Mouse (Mus musculus): Measurements from ENCODE around the gene Atp13a5. TPM values are rescaled to one million over a fixed set of nuclear protein-coding genes. Genes with fewer than 3 reads are reported as not detected.

Gene Atp13a5
- total and polyA plus RNA-seq, 2 experiments from 2014 or later: 7.4 to 8.2 TPM

DNA sequence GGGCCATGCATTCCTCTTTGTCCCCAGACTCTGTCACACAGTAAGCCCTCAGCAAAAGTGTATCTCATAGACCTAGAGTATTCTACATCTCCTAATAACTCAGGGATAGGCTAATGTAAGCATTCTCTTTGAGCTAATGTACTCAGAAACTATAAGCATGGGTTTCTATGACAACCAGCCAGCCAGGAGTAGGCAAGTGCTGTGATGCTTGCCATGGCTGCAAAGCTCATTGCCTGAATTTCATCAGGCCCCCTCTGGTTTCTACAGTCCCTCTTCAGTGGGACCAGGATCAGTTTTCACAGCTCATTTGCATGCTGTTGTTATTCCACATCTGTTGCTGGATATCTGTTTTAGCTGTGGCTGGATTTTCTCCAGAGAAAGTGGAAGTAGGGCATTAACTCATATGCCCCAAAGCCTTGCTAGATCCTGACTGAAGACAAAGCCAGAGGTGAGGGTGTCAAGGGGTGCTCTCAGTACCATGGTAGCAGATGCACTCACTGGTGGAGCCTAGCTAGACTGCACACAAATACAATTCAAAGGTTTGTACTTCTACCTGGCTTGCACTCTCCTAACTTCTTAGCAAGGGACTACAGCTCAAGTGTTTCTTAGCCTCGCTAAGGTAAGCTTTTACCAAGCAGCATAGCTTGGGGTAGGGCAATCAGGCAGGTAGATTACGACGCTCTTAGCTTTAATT, 47.0 kb downstream of the Atp13a5 start:
- no peak overlapping the region for H3K9ac ChIP-seq (replicated peaks; ENCODE audit: low read length, poor library complexity, severe bottlenecking)
- ATAC-seq (ENCODE audit: low FRiP score): peak; percentile 84
- 73% methylated on average over 3 of the region's 3 CpGs for WGBS
- H3K4me1 ChIP-seq (ENCODE audit: insufficient read depth, low read length): peaks cover 10% of the 10 kb centered on the region; the same call in 1 of the 2 replicates
- DNase-seq (ENCODE audit: low spot score): peak; percentile 72
- H3K4me2 ChIP-seq (ENCODE audit: low read depth, low read length, poor library complexity, severe bottlenecking): no peak overlapping the region
- H3K36me3 ChIP-seq (ENCODE audit: insufficient read depth, low read length): no peaks in the 10 kb centered on the region
- H3K9me3 ChIP-seq (ENCODE audit: low read length): no peaks in the 10 kb centered on the region
- H3K27me3 ChIP-seq (ENCODE audit: insufficient read depth, low read length): no peaks in the 10 kb centered on the region
- TF ChIP-seq CTCF (IDR thresholded peaks at IDR 0.05): no peak
- H3K27ac ChIP-seq (ENCODE audit: low read depth, low read length): peak overlapping the region; percentile 59; the same call in 1 of the 2 replicates
- no peak overlapping the region for H3K4me3 ChIP-seq (ENCODE audit: low read depth, low read length)

DNA sequence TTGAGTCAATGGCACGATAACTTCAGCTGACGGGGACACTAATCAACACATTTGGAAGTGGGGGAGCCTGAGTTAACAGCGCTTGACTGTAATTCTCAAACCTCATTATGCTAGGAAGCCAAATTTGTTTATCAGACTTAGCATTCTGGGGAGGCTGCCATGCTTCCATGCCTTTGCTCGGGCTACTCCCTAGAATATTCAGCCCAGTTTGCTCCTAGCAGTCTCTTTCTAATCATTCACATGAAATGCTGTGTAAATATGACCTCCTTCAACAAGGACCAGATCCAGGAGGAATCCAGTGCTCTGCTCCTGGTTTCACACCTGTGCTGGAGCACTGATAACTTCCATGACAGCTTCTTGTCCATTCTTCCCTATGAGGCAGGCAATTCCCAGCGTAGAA, 47.6 kb downstream of the Atp13a5 start:
- no peak overlapping the region for H3K9ac ChIP-seq (replicated peaks; ENCODE audit: low read length, poor library complexity, severe bottlenecking)
- H3K27ac ChIP-seq (ENCODE audit: low read depth, low read length): peak overlapping the region; percentile 59; the same call in 1 of the 2 replicates
- whole genome bisulfite sequencing: 70% methylated on average over 5 of the region's 5 CpGs

DNA sequence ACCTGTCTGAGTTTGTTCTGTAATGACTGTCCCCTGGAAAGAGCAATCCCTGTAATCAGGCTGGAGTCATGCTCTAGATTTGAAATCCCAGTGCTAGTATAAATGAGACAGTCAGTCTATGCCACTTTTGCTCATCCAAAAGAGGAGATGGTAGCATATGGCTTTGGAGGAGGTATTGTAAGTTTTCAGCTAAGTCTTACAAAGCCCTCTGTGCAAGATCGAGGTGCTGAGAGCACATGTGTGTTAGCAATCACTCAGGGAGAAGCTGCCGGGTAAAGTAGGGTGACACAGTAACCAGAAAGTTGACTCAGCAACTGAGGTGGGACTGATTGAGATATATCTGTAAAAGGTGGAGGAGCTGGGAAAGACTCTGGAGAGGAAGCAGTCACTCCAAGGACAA, 49.3 kb downstream of the Atp13a5 start:
- ATAC-seq (ENCODE audit: low FRiP score) (no peak), DNase-seq (ENCODE audit: low spot score) (no peak)
- no peaks in the 10 kb centered on the region for H3K36me3 ChIP-seq (ENCODE audit: insufficient read depth, low read length)
- no peak overlapping the region for H3K9ac ChIP-seq (replicated peaks; ENCODE audit: low read length, poor library complexity, severe bottlenecking)
- WGBS: 84% methylated on average over 2 of the region's 2 CpGs
- H3K4me1 ChIP-seq (ENCODE audit: insufficient read depth, low read length): peaks cover 10% of the 10 kb centered on the region; the same call in 1 of the 2 replicates
- no peaks in the 10 kb centered on the region for H3K9me3 ChIP-seq (ENCODE audit: low read length)
- TF ChIP-seq CTCF (IDR thresholded peaks at IDR 0.05): no peak
- H3K27ac ChIP-seq (ENCODE audit: low read depth, low read length): no peak overlapping the region
- H3K4me3 ChIP-seq (ENCODE audit: low read depth, low read length): no peak overlapping the region
- H3K4me2 ChIP-seq (ENCODE audit: low read depth, low read length, poor library complexity, severe bottlenecking): no peak overlapping the region
- H3K27me3 ChIP-seq (ENCODE audit: insufficient read depth, low read length): no peaks in the 10 kb centered on the region

More for the DNA sequence above, 47.6 kb downstream of the Atp13a5 start:
- Histone ChIP-seq H3K27me3 (ENCODE audit: insufficient read depth, low read length) (no peaks in the 10 kb centered on the region), H3K36me3 (ENCODE audit: insufficient read depth, low read length) (no peaks in the 10 kb centered on the region), H3K9me3 (ENCODE audit: low read length) (no peaks in the 10 kb centered on the region), H3K4me3 (ENCODE audit: low read depth, low read length) (no peak overlapping the region), H3K4me2 (ENCODE audit: low read depth, low read length, poor library complexity, severe bottlenecking) (no peak overlapping the region), H3K4me1 (ENCODE audit: insufficient read depth, low read length) (peaks cover 10% of the 10 kb centered on the region; the same call in 1 of the 2 replicates)
- 0 out of 2 replicates have a peak, but pooled peaks have one; percentile 13 for ATAC-seq (ENCODE audit: low FRiP score)
- peak; percentile 36 for DNase-seq (ENCODE audit: low spot score)
- no peak for TF ChIP-seq CTCF (IDR thresholded peaks at IDR 0.05)

DNA sequence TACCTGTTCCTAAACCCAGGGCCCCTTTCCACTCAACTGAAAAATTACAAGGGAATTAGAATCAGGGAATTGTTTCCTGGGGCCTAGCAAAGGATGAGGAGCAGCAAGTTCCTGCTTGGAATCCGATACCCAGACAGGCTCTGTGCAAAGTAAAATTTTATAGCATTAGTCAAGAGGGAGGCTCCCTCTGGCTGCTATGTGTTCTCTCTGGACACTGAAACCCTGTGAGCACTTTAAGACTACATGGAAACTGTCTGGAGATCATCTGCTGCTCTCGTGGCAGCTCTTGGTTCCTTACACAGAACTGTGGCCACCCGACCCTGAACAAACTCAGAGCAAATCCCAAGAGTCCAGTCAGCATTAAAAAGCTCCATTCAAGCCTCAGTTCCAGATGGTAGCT, 50.6 kb downstream of the Atp13a5 start:
- H3K4me2 ChIP-seq (ENCODE audit: low read depth, low read length, poor library complexity, severe bottlenecking): no peak overlapping the region
- no peak for DNase-seq (ENCODE audit: low spot score)
- H3K27ac ChIP-seq (ENCODE audit: low read depth, low read length): no peak overlapping the region
- WGBS: 62% methylated on average over 3 of the region's 3 CpGs
- ATAC-seq (ENCODE audit: low FRiP score): no peak
- H3K9me3 ChIP-seq (ENCODE audit: low read length): no peaks in the 10 kb centered on the region
- H3K36me3 ChIP-seq (ENCODE audit: insufficient read depth, low read length): no peaks in the 10 kb centered on the region
- no peak for TF ChIP-seq CTCF (IDR thresholded peaks at IDR 0.05)
- peaks cover 10% of the 10 kb centered on the region; the same call in 1 of the 2 replicates for H3K4me1 ChIP-seq (ENCODE audit: insufficient read depth, low read length)
- H3K27me3 ChIP-seq (ENCODE audit: insufficient read depth, low read length): no peaks in the 10 kb centered on the region
- H3K4me3 ChIP-seq (ENCODE audit: low read depth, low read length): no peak overlapping the region
- H3K9ac ChIP-seq (replicated peaks; ENCODE audit: low read length, poor library complexity, severe bottlenecking): no peak overlapping the region

DNA sequence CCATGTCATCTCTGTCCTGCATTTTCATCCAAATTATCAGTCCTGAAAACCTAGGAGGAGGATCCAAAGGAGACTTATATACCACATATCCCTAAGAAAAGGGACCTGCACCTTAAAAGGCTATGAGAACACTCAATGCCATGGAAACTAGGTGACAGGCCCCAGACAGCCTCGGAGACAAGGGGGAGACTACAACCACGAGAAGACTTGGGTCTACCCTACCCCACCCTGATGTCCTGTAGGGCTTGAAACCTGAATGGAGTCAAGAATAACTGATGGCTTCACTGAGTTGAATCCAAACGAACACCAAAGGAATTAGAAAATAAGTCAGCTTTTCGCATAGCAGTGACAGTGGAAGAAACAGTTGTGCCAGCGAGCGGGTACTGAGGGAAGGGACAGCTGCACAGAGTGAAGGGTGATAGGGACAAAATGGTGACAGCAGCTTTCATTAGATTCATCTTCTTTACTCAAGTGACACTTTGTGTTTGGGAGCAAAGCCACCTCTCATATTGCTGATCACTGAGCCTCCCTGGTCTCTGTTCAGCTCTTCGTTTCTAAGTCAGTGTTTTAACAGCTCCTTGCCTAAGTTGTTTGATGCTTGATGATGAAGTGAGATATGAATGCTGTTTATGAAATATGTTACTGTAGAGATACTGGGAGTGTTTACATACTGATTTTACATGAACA, 53.2 kb downstream of the Atp13a5 start:
- H3K9ac ChIP-seq (replicated peaks; ENCODE audit: low read length, poor library complexity, severe bottlenecking): no peak overlapping the region
- H3K4me2 ChIP-seq (ENCODE audit: low read depth, low read length, poor library complexity, severe bottlenecking): no peak overlapping the region
- WGBS: 88% methylated on average over 7 of the region's 7 CpGs
- H3K9me3 ChIP-seq (ENCODE audit: low read length): no peaks in the 10 kb centered on the region
- TF ChIP-seq CTCF (IDR thresholded peaks at IDR 0.05): no peak
- H3K36me3 ChIP-seq (ENCODE audit: insufficient read depth, low read length): no peaks in the 10 kb centered on the region
- no peaks in the 10 kb centered on the region for H3K4me1 ChIP-seq (ENCODE audit: insufficient read depth, low read length)
- H3K4me3 ChIP-seq (ENCODE audit: low read depth, low read length): no peak overlapping the region
- DNase-seq (ENCODE audit: low spot score): no peak
- H3K27ac ChIP-seq (ENCODE audit: low read depth, low read length): no peak overlapping the region
- H3K27me3 ChIP-seq (ENCODE audit: insufficient read depth, low read length): no peaks in the 10 kb centered on the region
- no peak for ATAC-seq (ENCODE audit: low FRiP score)

DNA sequence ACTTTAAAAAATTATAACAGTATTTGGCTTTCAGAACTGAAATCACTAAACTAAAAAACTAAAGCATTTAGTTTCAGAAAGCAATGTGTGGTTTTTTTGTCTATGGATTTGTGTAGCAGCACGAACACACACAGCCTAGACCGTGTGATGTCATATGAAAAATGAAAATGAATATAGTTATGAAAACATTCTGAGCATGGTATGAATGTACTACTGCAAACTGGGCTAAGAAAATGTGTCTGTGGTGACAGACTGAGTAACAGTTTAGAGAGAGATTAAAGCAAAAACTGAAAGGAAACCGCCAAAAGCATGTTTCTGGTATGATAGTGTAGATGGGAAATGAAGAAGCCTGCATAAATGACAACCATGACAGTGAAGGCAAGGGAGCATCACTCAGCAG, 57.8 kb downstream of the Atp13a5 start:
- TF ChIP-seq CTCF (IDR thresholded peaks at IDR 0.05): no peak
- H3K36me3 ChIP-seq (ENCODE audit: insufficient read depth, low read length): no peaks in the 10 kb centered on the region
- no peaks in the 10 kb centered on the region for H3K4me1 ChIP-seq (ENCODE audit: insufficient read depth, low read length)
- DNase-seq (ENCODE audit: low spot score) (no peak), ATAC-seq (ENCODE audit: low FRiP score) (no peak)
- no peak overlapping the region for H3K9ac ChIP-seq (replicated peaks; ENCODE audit: low read length, poor library complexity, severe bottlenecking)
- no peak overlapping the region for H3K27ac ChIP-seq (ENCODE audit: low read depth, low read length)
- H3K9me3 ChIP-seq (ENCODE audit: low read length): no peaks in the 10 kb centered on the region
- no peak overlapping the region for H3K4me2 ChIP-seq (ENCODE audit: low read depth, low read length, poor library complexity, severe bottlenecking)
- no peak overlapping the region for H3K4me3 ChIP-seq (ENCODE audit: low read depth, low read length)
- H3K27me3 ChIP-seq (ENCODE audit: insufficient read depth, low read length): no peaks in the 10 kb centered on the region
- 88% methylated on average over 3 of the region's 3 CpGs for WGBS
